Mouse (Mus musculus): ENCODE measurements around the gene Mcf2l. TPM values are rescaled to one million over a fixed set of nuclear protein-coding genes. Genes with fewer than 3 reads are reported as not detected.

The Mcf2l gene
- total RNA-seq, 1 experiment = 16.0 TPM

DNA sequence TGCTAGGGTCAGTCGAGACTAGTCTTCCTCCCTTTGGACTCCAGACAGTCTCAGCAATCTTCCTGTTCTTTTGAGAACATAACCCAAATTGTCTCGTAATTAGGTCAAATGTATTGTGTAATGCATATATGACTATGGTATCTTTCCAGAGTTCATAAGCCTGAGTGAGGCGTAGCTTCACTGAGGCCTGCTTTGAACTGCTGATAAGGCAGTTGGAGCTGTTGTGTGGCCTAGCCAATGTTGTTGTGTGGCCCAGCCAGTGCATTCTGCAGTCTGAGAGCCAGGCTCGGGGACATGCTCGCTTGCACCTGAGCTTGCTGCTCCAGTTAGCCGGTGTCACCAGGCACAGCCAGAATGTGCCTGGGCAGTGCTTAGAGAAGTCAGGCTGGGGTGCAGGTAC lies 27.2 kb upstream of the Mcf2l start:
- in situ Hi-C loops (cut with MboI; ENCODE audit: low sequenced_read_pairs in 2 of 2, unreplicated experiment in 2 of 2) = no loop called here
- no peak overlapping the region for H3K9ac ChIP-seq (ENCODE audit: insufficient read depth, low read depth, low read length, poor library complexity, severe bottlenecking)
- no peak for TF ChIP-seq MAFK (IDR thresholded peaks at IDR 0.05; ENCODE audit: insufficient read depth, low read depth, low read length)
- no peak for TF ChIP-seq HCFC1 (IDR thresholded peaks at IDR 0.05; ENCODE audit: borderline replicate concordance, insufficient read depth, low read length)
- no peak for TF ChIP-seq ZC3H11A (IDR thresholded peaks at IDR 0.05; ENCODE audit: borderline replicate concordance, low read depth, low read length)
- TF ChIP-seq ZNF384 (IDR thresholded peaks at IDR 0.05; ENCODE audit: low read depth, low read length) = no peak
- TF ChIP-seq CHD2 (IDR thresholded peaks at IDR 0.05; ENCODE audit: low read depth, low read length) = no peak
- no peak overlapping the region for H3K4me3 ChIP-seq (ENCODE audit: insufficient read depth in 1 of 2, low read depth in 1 of 2, low read length in 2 of 2, poor library complexity in 1 of 2, severe bottlenecking in 1 of 2)
- H3K9me3 ChIP-seq (ENCODE audit: control insufficient read depth, insufficient read depth, low read depth, low read length) = no peaks in the 10 kb centered on the region
- no peak for DNase-seq (ENCODE audit: low read depth, low spot score)
- H3K4me1 ChIP-seq (ENCODE audit: control insufficient read depth in 2 of 2, insufficient read depth in 2 of 2, low read length in 2 of 2, poor library complexity in 1 of 2) = no peaks in the 10 kb centered on the region
- peaks cover 12% of the 10 kb centered on the region; the same call in 1 of the 2 replicates for H3K36me3 ChIP-seq (ENCODE audit: control insufficient read depth, insufficient read depth, low read length, poor library complexity, severe bottlenecking)
- H3K27ac ChIP-seq (ENCODE audit: insufficient read depth, low read depth, low read length, poor library complexity, severe bottlenecking) = no peak overlapping the region

DNA sequence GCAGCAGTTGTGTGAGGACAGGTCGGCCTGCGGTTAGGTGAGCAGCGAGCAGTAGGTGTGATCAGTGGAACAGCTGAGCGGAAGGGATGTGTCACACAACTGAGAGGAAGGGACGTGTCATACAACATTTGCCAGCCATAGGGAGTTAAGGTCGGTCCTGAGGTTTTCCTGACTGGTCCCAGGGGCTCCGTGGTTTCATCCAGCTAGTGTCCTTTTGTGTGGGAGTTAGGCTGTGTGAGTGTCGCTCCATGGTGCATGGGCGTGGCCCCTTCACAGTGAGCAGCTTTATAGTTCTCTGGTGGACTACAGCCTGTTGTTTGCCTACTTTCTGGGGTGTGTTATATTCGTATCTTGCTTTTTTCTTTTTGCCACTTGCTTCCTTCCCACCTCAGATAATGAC lies 22.4 kb upstream of the Mcf2l start:
- no peaks in the 10 kb centered on the region for H3K4me1 ChIP-seq (ENCODE audit: control insufficient read depth in 2 of 2, insufficient read depth in 2 of 2, low read length in 2 of 2, poor library complexity in 1 of 2)
- H3K9ac ChIP-seq (ENCODE audit: insufficient read depth, low read depth, low read length, poor library complexity, severe bottlenecking) = no peak overlapping the region
- H3K9me3 ChIP-seq (ENCODE audit: control insufficient read depth, insufficient read depth, low read depth, low read length) = no peaks in the 10 kb centered on the region
- TF ChIP-seq MAFK (IDR thresholded peaks at IDR 0.05; ENCODE audit: insufficient read depth, low read depth, low read length) (no peak), ZNF384 (IDR thresholded peaks at IDR 0.05; ENCODE audit: low read depth, low read length) (no peak), HCFC1 (IDR thresholded peaks at IDR 0.05; ENCODE audit: borderline replicate concordance, insufficient read depth, low read length) (no peak), ZC3H11A (IDR thresholded peaks at IDR 0.05; ENCODE audit: borderline replicate concordance, low read depth, low read length) (no peak), CHD2 (IDR thresholded peaks at IDR 0.05; ENCODE audit: low read depth, low read length) (no peak)
- peaks cover 6% of the 10 kb centered on the region; the same call in 1 of the 2 replicates for H3K36me3 ChIP-seq (ENCODE audit: control insufficient read depth, insufficient read depth, low read length, poor library complexity, severe bottlenecking)
- no peak overlapping the region for H3K4me3 ChIP-seq (ENCODE audit: insufficient read depth in 1 of 2, low read depth in 1 of 2, low read length in 2 of 2, poor library complexity in 1 of 2, severe bottlenecking in 1 of 2)
- DNase-seq (ENCODE audit: low read depth, low spot score) = no peak
- in situ Hi-C loops (cut with MboI; ENCODE audit: low sequenced_read_pairs in 2 of 2, unreplicated experiment in 2 of 2) = no loop called here
- no peak overlapping the region; the same call in 1 of the 2 replicates for H3K27ac ChIP-seq (ENCODE audit: insufficient read depth, low read depth, low read length, poor library complexity, severe bottlenecking)

DNA sequence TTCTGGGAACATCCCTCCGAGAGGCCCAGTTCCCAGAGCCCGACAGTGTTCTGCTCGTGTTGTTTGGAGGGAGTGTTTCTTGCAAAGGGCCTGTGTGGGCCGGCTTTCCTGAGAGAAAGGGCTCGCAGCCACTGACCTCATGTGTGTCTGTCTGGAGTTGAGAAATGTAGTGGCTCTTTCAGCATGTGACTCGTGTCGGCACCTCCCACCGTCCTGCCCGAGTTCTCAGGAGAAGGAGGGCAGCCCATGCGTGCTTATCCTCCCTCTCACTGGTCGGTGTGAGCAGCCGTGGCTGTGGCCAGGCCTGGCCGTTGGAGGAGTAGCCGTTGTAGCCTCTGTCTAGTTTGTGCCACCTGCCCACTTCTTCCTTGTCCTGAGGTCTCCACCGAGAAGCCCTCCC lies 17.6 kb upstream of the Mcf2l start:
- H3K27ac ChIP-seq (ENCODE audit: insufficient read depth, low read depth, low read length, poor library complexity, severe bottlenecking) = no peak overlapping the region
- H3K36me3 ChIP-seq (ENCODE audit: control insufficient read depth, insufficient read depth, low read length, poor library complexity, severe bottlenecking) = peaks cover 3% of the 10 kb centered on the region; the same call in 1 of the 2 replicates
- DNase-seq (ENCODE audit: low read depth, low spot score) = no peak
- no peak overlapping the region for H3K9ac ChIP-seq (ENCODE audit: insufficient read depth, low read depth, low read length, poor library complexity, severe bottlenecking)
- H3K9me3 ChIP-seq (ENCODE audit: control insufficient read depth, insufficient read depth, low read depth, low read length) = no peaks in the 10 kb centered on the region
- in situ Hi-C loops (cut with MboI; ENCODE audit: low sequenced_read_pairs in 2 of 2, unreplicated experiment in 2 of 2) = no loop called here
- no peak overlapping the region for H3K4me3 ChIP-seq (ENCODE audit: insufficient read depth in 1 of 2, low read depth in 1 of 2, low read length in 2 of 2, poor library complexity in 1 of 2, severe bottlenecking in 1 of 2)
- TF ChIP-seq CHD2 (IDR thresholded peaks at IDR 0.05; ENCODE audit: low read depth, low read length) (no peak), HCFC1 (IDR thresholded peaks at IDR 0.05; ENCODE audit: borderline replicate concordance, insufficient read depth, low read length) (no peak), ZNF384 (IDR thresholded peaks at IDR 0.05; ENCODE audit: low read depth, low read length) (no peak), MAFK (IDR thresholded peaks at IDR 0.05; ENCODE audit: insufficient read depth, low read depth, low read length) (no peak), ZC3H11A (IDR thresholded peaks at IDR 0.05; ENCODE audit: borderline replicate concordance, low read depth, low read length) (no peak)
- peaks cover 3% of the 10 kb centered on the region in 2 experiments; a peak in 1 of 4 replicates for H3K4me1 ChIP-seq (ENCODE audit: control insufficient read depth in 2 of 2, insufficient read depth in 2 of 2, low read length in 2 of 2, poor library complexity in 1 of 2)

DNA sequence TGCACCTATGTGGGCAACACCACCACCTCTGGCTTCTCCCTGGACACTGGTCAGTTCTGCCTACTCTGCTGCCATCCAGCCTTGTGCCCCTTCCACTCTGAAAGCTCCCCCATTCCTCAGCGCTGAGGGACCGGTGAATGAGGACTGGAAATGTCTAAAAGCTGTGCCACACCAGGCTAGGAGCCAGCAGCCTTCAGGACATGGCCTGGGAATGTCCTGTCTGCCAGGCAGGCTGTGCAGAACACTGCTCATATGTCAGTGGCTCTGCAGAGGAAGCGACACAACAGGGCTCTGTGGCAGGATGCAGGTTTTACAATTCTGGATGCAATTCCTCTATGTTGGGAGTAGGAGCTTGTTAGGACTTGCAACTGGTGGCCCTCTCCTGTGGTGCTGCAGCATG lies 10.5 kb upstream of the Mcf2l start:
- peaks cover 4% of the 10 kb centered on the region; the same call in 1 of the 2 replicates for H3K36me3 ChIP-seq (ENCODE audit: control insufficient read depth, insufficient read depth, low read length, poor library complexity, severe bottlenecking)

More for the DNA sequence above, 10.5 kb upstream of the Mcf2l start:
- TF ChIP-seq ZNF384 (IDR thresholded peaks at IDR 0.05; ENCODE audit: low read depth, low read length) (no peak), ZC3H11A (IDR thresholded peaks at IDR 0.05; ENCODE audit: borderline replicate concordance, low read depth, low read length) (no peak), CHD2 (IDR thresholded peaks at IDR 0.05; ENCODE audit: low read depth, low read length) (no peak), MAFK (IDR thresholded peaks at IDR 0.05; ENCODE audit: insufficient read depth, low read depth, low read length) (no peak), HCFC1 (IDR thresholded peaks at IDR 0.05; ENCODE audit: borderline replicate concordance, insufficient read depth, low read length) (no peak)
- H3K4me1 ChIP-seq (ENCODE audit: control insufficient read depth in 2 of 2, insufficient read depth in 2 of 2, low read length in 2 of 2, poor library complexity in 1 of 2) = peaks cover 3 to 5% of the 10 kb centered on the region in 2 experiments; a peak in 1 of 4 replicates
- H3K27ac ChIP-seq (ENCODE audit: insufficient read depth, low read depth, low read length, poor library complexity, severe bottlenecking) = no peak overlapping the region
- no peak for DNase-seq (ENCODE audit: low read depth, low spot score)
- in situ Hi-C loops (cut with MboI; ENCODE audit: low sequenced_read_pairs in 2 of 2, unreplicated experiment in 2 of 2) = no loop called here
- H3K4me3 ChIP-seq (ENCODE audit: insufficient read depth in 1 of 2, low read depth in 1 of 2, low read length in 2 of 2, poor library complexity in 1 of 2, severe bottlenecking in 1 of 2) = no peak overlapping the region
- no peak overlapping the region for H3K9ac ChIP-seq (ENCODE audit: insufficient read depth, low read depth, low read length, poor library complexity, severe bottlenecking)
- no peaks in the 10 kb centered on the region for H3K9me3 ChIP-seq (ENCODE audit: control insufficient read depth, insufficient read depth, low read depth, low read length)
